Mouse (Mus musculus): Measurements from ENCODE around the gene Cpm. TPM values are rescaled to one million over a fixed set of nuclear protein-coding genes. Genes with fewer than 3 reads are reported as not detected.

The Cpm gene
- total RNA-seq, 2 experiments from 2014 or later = 6.2 to 7.4 TPM

DNA sequence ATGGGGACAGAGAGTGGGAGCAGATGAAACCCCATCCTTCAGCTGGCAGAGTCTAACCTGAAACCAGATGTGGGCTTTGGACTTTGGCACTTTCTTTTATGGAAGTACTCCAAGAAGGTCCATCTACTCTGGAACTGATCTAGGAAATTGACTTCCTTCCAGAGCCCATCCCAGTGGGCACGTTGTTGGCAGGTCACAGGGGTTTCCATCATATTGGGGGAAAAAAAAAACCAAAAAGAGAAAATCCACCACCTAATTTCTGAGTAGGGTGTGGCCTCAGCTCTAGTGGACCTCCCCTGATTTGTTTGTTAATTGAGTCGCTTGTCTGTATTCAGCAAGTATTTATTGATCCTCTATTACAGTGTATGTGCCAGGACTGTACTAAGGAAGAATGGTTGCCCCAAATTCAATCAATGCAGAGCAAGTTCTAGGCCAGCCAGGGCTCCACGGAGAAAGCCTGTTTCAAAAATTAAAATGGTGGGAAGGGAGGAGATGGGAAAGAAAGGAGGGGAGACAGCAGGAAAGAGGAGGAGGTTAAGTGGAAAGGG is 25.4 kb downstream of the Cpm start:
- intact Hi-C loops (cut with DNase I; ENCODE audit: low total_unique reads) = no loop called here

DNA sequence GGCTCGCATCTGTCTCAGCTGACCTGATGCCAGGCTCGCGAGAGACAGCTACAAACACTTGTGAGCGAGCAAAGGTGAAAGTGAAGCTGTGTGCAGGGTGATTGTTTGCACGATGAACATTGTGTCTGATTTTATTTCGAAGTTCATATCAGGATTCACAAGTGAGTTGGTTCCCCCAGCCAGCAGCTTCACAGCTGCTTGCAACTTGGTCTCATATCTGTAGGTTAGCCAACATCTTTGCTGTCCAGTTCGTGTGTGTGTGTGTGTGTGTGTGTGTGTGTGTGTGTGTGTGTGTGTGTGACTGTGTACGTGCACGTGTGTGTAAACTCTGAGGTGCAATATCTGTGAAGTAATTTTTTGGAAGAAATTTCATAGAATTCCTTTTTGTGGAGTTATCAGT is 26.2 kb downstream of the Cpm start:
- no peak for DNase-seq
- intact Hi-C loops (cut with DNase I; ENCODE audit: low total_unique reads) = no loop called here

More for the DNA sequence above, 25.4 kb downstream of the Cpm start:
- DNase-seq = no peak

DNA sequence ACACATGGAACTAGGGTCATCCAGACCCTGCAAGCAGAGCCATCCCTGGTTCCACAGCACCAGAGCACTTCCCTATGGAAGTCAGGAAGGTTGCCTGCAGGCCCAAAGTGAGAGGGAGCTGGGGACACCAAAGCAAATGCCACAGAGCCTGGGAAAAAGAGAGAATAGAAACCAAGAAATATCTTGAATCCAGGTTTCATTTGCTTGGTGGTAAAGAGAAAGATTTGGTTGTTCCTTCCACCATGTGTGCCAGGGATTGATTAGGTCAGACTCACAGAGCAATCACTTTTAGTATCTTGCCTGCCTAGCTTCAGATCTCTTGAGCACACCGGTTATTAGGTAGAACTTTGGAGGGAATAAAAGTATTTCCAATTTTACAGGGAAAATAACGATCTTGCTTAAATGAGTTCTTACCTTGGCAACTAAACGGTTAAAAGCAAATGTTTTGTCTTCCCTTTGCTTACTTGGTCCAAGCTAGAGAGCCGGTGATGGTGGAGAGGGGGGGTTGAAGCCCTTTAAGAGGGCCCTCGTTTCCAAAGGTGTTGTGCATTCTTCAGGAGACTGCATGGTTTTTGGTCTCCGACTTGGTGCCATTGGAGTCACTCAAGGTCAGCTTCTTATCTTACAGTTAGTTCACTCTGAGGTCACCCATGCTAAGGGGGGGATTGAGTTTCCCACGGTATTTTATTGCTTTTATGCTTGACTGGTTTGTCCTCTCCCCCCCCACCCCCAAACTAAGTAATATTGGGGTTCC is 26.8 kb downstream of the Cpm start:
- no peak for DNase-seq
- intact Hi-C loops (cut with DNase I; ENCODE audit: low total_unique reads) = no loop called here

DNA sequence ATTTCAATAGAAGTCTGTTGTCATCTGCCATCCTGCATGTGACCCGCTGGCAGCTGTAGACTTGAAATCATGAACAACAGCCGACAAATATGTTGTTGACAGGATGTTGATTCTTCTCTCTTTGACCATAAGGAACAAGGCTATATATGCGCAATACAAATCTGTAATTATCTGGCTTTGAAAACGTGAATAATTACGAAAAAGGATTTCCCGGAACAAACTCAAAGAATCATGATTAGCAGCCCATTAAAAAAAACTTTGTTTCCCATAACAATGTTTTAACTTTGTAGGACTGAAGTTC is 27.3 kb downstream of the Cpm start:
- intact Hi-C loops (cut with DNase I; ENCODE audit: low total_unique reads) = no loop called here

GRCm38 (mm10) chr10:117656985-117657658 is 27.8 kb downstream of the Cpm start:
- intact Hi-C loops (cut with DNase I; ENCODE audit: low total_unique reads) = no loop called here
- no peak for DNase-seq

More for the DNA sequence above, 27.3 kb downstream of the Cpm start:
- no peak for DNase-seq

DNA sequence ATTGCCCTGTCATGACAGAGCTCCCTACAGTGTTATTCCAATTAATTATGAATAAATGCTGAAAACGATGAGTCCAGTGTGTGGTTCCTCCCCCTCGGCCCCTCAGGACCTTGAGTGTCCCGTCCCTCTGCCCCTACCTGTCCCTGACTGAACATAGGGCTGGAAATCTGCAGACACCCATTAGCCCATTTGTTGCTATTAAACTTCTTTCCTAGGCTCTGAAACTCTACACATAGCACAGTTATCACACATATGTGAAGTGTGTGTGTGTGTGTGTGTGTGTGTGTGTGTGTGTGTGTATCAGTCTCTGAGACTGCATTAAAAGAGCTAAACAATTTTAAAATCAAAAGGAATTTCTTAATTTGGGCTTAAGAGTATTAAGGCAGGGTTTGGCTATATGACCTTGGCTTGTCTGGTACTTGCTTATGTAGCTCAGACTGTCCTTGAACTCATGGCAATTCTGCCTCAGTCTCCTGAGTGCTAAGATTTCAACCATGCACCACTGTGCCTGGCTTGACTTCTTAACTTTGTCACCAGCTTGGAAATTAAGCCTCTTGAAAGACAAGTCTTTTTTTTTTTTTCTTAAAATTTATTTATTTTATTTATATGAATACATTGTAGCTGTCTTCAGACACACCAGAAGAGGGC is 28.5 kb downstream of the Cpm start:
- DNase-seq = no peak
- intact Hi-C loops (cut with DNase I; ENCODE audit: low total_unique reads) = no loop called here

DNA sequence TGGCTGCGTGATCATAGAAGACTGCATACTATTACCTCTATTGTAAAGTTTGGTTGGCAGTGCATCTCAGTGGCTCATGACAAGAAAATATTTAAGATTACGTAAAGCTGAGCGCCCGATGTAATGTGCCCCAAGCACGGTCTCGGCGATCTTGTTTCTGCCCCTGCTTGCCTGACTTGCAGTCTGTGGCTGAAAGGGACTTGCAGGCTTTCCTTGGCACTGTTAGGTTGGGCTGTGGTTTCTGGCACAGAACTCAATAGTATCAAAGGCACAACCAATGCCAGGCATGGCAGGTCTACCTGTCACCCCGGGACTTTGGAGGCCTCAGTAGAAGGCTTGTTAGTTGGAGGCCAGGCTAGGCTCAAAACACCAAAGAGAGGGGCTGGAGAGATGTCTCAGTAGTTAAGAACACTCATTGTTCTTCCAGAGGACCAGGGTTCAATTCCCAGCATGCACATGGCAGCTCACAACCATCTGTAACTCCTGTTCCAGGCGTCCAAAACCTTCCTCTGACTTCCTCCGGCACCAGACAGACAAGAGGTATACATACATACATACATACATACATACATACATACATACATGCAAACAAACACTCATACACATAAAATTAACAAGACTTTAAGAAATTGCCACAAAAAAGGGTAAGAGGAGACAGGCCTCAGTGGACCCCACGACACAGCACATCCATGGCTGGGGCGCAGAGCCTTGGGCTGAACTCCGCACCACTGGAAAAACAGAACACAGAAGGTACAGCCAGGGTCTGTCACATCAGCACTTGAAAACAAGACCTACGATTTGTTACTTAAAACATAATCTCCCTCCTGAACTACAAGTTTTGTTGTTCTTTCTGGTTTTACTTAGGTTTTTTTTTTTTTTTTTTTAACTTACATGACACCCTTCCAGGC is 29.5 kb downstream of the Cpm start:
- DNase-seq = no peak
- intact Hi-C loops (cut with DNase I; ENCODE audit: low total_unique reads) = no loop called here

DNA sequence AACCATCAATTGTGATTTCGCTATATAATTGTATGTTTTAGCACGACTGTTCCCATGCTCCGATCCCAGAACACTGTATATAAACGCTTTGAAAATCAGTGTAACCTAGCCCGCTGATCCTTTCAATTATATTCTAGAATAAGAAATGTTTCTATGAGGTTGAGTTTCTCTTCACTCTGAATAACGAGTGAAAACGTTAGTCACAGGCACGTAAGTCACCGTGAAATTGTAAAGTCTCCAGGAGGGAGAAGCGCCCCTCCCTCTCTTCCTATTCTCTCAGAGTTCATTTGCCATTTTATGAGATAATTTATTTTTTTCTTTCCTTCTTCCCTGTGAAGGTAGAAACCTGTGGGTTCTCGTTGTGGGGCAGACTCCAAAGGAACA is 30.1 kb downstream of the Cpm start:
- intact Hi-C loops (cut with DNase I; ENCODE audit: low total_unique reads) = no loop called here

GRCm38 (mm10) chr10:117659819-117660218 is 30.5 kb downstream of the Cpm start:
- intact Hi-C loops (cut with DNase I; ENCODE audit: low total_unique reads) = no loop called here
- DNase-seq = no peak

More for the DNA sequence above, 30.1 kb downstream of the Cpm start:
- no peak for DNase-seq

DNA sequence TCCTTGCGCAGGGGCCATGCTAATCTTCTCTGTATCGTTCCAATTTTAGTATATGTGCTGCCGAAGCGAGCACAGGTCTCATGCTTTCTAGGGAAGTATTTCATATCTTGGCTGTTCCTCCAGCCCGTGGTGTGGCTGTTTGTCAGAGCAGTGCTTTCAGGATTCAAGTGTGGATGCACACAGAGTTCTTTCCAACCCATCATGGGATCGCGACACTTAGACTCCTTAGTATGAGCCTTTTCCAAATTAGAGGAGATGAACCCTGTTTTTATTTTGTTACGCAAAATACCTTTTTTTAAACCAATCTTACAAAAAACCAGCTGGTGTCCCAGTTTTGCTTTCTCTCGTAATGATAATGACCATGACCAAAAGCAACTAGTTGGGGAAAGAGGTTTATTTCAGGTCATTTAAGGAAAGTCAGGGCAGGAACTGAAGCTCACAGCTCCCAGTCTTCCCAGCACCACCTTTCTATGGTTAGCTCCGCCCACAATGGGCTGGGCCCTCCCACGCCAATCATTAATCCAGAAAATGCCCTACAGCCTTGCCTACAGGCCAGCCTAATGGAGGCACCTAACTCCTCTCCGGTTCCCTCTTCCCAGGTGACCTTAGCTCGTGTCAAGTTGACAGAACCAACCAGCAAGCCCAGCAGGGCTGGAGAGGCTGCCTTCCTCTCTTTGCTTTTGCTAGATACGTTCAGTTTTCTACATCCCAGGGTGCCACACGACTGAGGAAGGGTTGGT is 33.2 kb downstream of the Cpm start:
- intact Hi-C loops (cut with DNase I; ENCODE audit: low total_unique reads) = no loop called here
- DNase-seq = no peak

DNA sequence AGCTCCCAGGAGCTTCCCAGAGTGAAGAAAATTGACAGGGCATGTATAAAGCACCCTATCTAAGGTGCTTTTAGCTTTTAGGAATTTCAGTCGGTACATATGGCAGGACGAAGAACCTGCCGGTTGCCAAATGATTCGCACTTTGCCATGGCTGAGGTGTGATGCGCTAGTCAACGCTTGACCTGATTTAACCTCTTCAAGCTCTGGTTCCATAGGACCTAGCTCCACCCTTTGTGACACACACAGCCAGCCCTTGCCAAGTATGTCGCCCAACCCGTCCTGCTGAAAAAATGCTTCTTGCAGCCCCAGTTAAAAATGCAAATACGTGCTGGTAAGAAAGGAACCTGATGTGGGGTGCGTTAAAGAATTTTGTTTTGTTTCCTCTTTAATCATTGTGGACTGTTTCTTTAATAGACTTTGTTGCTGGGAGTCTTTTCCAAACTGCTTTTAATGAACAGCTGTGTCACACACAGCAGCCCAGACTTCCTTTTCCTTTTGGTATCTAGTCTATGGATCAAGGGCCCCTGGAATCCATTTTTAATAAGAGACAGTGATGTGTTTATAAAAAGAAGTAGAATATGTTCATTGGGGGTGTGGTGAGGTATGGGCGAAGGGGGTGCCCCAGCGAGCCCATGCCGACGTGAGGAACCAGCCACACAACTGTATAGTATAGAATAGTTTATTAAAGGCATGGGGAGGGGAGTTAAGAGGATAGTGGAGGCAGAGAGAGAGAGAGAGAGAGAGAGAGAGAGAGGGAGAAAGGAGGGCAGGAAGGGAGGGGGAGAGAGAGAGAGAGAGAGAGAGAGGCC is 34.0 kb downstream of the Cpm start:
- DNase-seq = no peak
- intact Hi-C loops (cut with DNase I; ENCODE audit: low total_unique reads) = no loop called here

DNA sequence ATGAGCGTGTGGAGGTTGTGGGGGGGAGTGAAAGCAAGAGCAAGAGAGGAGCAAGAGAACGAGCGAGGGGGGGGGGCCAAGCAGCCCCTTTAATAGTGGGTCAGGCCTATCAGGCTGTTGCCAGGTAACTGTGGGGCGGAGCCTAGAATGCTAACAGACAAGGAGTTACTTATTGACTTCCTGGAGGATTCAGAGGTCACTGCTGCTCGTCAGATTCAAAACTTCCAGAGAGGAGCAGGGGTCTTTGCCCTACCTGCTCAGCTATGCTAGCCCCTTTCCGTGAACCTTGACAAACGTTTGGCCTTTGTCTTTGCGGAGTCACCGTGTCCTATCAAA is 34.5 kb downstream of the Cpm start:
- no peak for DNase-seq
- intact Hi-C loops (cut with DNase I; ENCODE audit: low total_unique reads) = no loop called here

DNA sequence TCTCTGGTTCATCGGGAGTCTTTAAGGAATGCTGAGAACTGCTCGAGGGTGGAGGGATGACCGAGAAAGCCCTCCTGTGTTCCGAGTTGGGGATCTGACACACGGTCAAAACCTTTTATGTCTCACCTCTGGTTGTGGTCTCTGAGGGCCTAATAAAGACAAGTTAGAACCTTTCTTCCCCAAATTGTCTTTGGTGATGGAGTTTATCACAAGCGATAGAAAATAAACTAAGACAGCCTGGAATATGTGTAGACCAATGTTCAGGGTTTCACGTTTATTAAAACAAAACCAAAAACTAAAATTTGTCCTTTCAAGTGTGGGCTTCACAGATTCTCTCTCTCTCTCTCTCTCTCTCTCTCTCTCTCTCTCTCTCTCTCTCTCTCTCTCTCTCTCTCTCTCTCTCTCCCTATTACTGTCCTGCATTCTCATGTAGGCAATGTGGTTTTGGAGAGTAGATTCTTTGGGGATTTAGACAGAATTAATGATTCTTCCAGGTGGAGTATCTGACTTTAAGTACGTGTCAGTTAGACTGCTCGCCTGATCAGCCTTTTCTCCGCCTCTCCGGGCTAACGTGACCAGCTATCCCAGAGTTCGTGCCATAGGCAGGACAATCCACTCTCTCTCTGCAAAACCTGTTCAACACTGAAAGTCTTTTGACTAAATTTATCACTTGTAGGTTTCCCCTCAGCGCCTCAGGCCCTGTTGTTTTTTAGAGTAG is 35.1 kb downstream of the Cpm start:
- DNase-seq = no peak
- intact Hi-C loops (cut with DNase I; ENCODE audit: low total_unique reads) = no loop called here

GRCm38 (mm10) chr10:117664926-117665209 is 35.6 kb downstream of the Cpm start:
- no peak for DNase-seq
- intact Hi-C loops (cut with DNase I; ENCODE audit: low total_unique reads) = no loop called here

GRCm38 (mm10) chr10:117665376-117666275 is 36.3 kb downstream of the Cpm start:
- intact Hi-C loops (cut with DNase I; ENCODE audit: low total_unique reads) = no loop called here
- no peak for DNase-seq

DNA sequence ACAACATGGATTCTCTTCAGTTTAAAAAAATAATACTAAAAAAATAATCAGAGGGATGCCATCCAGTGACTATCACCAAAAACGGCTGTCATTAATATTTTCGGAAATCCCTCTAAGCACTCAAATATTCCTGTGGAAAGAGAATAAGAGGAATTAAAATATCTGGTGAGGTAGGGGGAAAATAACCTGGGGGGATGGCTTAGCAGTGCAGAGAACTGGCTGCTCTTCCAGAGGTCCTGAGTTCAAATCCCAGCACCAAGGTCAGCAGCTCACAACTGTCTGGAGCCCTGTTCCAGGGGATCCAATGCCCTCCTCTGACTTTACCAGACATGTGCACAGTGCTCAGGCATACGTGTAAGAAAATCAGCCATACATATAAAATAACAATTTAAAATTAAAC is 37.1 kb downstream of the Cpm start:
- intact Hi-C loops (cut with DNase I; ENCODE audit: low total_unique reads) = no loop called here
- no peak for DNase-seq

Measured in gastrocnemius, postnatal 14 days (tissue).